Mouse (Mus musculus) ES-Bruce4 (cell line): ENCODE results near the gene Tlr4. TPM values are rescaled to one million over a fixed set of nuclear protein-coding genes. Genes with fewer than 3 reads are reported as not detected.

Experiments used
- H3K27ac ChIP-seq: 2 replicates; pipeline ENCODE4 v1.5.1; 2012; ENCODE audit warnings: low read length, inconsistent platforms; ENCODE audit not compliant: insufficient read depth
- H3K27me3 ChIP-seq: 2 replicates; pipeline ENCODE4 v1.6.1; 2012; ENCODE audit warnings: mild to moderate bottlenecking, low read length, inconsistent platforms; ENCODE audit not compliant: control insufficient read depth, poor library complexity, insufficient read depth, severe bottlenecking
- H3K36me3 ChIP-seq: 2 replicates; pipeline ENCODE4 v1.6.1; 2012; ENCODE audit warnings: inconsistent platforms, mild to moderate bottlenecking, low read length, moderate library complexity; ENCODE audit not compliant: control insufficient read depth, poor library complexity, insufficient read depth, severe bottlenecking
- H3K4me1 ChIP-seq: one replicate; pipeline ENCODE4 v1.8.1; 2011; ENCODE audit warnings: low read length; ENCODE audit not compliant: control insufficient read depth, insufficient read depth
- H3K4me3 ChIP-seq: 2 replicates; pipeline ENCODE4 v1.5.1; 2011; ENCODE audit warnings: low read depth, mild to moderate bottlenecking, low read length
- H3K9ac ChIP-seq: 2 replicates; pipeline ENCODE4 v1.6.1; 2012; ENCODE audit warnings: low read depth, mild to moderate bottlenecking, inconsistent platforms; ENCODE audit not compliant: poor library complexity, severe bottlenecking
- H3K9me3 ChIP-seq: replicated peaks from 2 replicates; pipeline ENCODE4 v1.6.1; 2012; ENCODE audit warnings: mild to moderate bottlenecking, low read length, inconsistent platforms; ENCODE audit not compliant: control insufficient read depth, poor library complexity, insufficient read depth, severe bottlenecking
- CTCF ChIP-seq: IDR thresholded peaks from one replicate; pipeline ENCODE4 v1.8.1; 2011; ENCODE audit warnings: low read depth, low read length
- EP300 ChIP-seq: IDR thresholded peaks from 2 replicates; pipeline ENCODE4 v1.6.1; 2011; ENCODE audit warnings: low read depth, low read length; ENCODE audit not compliant: insufficient read depth
- POLR2A ChIP-seq: IDR thresholded peaks from one replicate; pipeline ENCODE4 v1.8.1; 2011; ENCODE audit warnings: low read length; ENCODE audit not compliant: insufficient read depth
- polyA plus RNA-seq: library from polyadenylated mRNA; stranded (reverse); fragments of >200 nt; gene quantifications from 2 replicates; pipeline ENCODE4 v1.2.4, GENCODE M21; 2011; ENCODE audit warnings: low read depth; ENCODE audit not compliant: missing spikeins, insufficient read depth, insufficient read length

Tlr4 gene
- polyA plus RNA-seq, 1 experiment = 0.27 TPM

- no peak overlapping the region for H3K4me3 ChIP-seq
- H3K4me1 ChIP-seq = no peaks in the 10 kb centered on the region
- H3K36me3 ChIP-seq = no peaks in the 10 kb centered on the region
- no peaks in the 10 kb centered on the region for H3K27me3 ChIP-seq
- H3K9ac ChIP-seq = no peak overlapping the region
- no peak overlapping the region for H3K27ac ChIP-seq
- no peaks in the 10 kb centered on the region for H3K9me3 ChIP-seq
- TF ChIP-seq EP300 (no peak), CTCF (no peak), POLR2A (no peak)
Measured at GRCm38 (mm10) chr4:66856992-66857391, 29.6 kb downstream of the Tlr4 start.

GRCm38 (mm10) chr4:66869919-66870318 is 42.5 kb downstream of the Tlr4 start:
- Histone ChIP-seq H3K9ac (no peak overlapping the region), H3K9me3 (peaks cover 11% of the 10 kb centered on the region), H3K4me1 (no peaks in the 10 kb centered on the region), H3K27ac (no peak overlapping the region), H3K36me3 (no peaks in the 10 kb centered on the region), H3K27me3 (no peaks in the 10 kb centered on the region), H3K4me3 (no peak overlapping the region)
- TF ChIP-seq POLR2A = no peak
- TF ChIP-seq EP300 = no peak
- TF ChIP-seq CTCF = no peak

GRCm38 (mm10) chr4:66872026-66872425 is 44.6 kb downstream of the Tlr4 start:
- H3K4me3 ChIP-seq = no peak overlapping the region
- H3K27ac ChIP-seq = no peak overlapping the region
- no peak overlapping the region for H3K9ac ChIP-seq
- H3K36me3 ChIP-seq = no peaks in the 10 kb centered on the region
- H3K4me1 ChIP-seq = no peaks in the 10 kb centered on the region
- no peak for TF ChIP-seq EP300
- no peak for TF ChIP-seq POLR2A
- TF ChIP-seq CTCF = no peak
- H3K9me3 ChIP-seq = peaks cover 11% of the 10 kb centered on the region
- H3K27me3 ChIP-seq = no peaks in the 10 kb centered on the region

GRCm38 (mm10) chr4:66873342-66873741 is 46.0 kb downstream of the Tlr4 start:
- TF ChIP-seq EP300 (no peak), POLR2A (no peak), CTCF (no peak)
- peaks cover 11% of the 10 kb centered on the region for H3K9me3 ChIP-seq
- H3K27ac ChIP-seq = no peak overlapping the region
- no peaks in the 10 kb centered on the region for H3K27me3 ChIP-seq
- H3K9ac ChIP-seq = no peak overlapping the region
- no peaks in the 10 kb centered on the region for H3K4me1 ChIP-seq
- no peak overlapping the region for H3K4me3 ChIP-seq
- H3K36me3 ChIP-seq = no peaks in the 10 kb centered on the region

- H3K36me3 ChIP-seq = no peaks in the 10 kb centered on the region
- no peaks in the 10 kb centered on the region for H3K27me3 ChIP-seq
- no peak overlapping the region for H3K9ac ChIP-seq
- no peak overlapping the region for H3K4me3 ChIP-seq
- no peak for TF ChIP-seq CTCF
- no peak for TF ChIP-seq EP300
- H3K27ac ChIP-seq = no peak overlapping the region
- no peaks in the 10 kb centered on the region for H3K4me1 ChIP-seq
- H3K9me3 ChIP-seq = peaks cover 11% of the 10 kb centered on the region
Measured at GRCm38 (mm10) chr4:66875751-66876150, 48.4 kb downstream of the Tlr4 start.

GRCm38 (mm10) chr4:66877609-66878008 is 50.2 kb downstream of the Tlr4 start:
- Histone ChIP-seq H3K9ac (no peak overlapping the region), H3K9me3 (peaks cover 7% of the 10 kb centered on the region), H3K4me3 (no peak overlapping the region), H3K27ac (no peak overlapping the region), H3K4me1 (no peaks in the 10 kb centered on the region), H3K36me3 (no peaks in the 10 kb centered on the region), H3K27me3 (no peaks in the 10 kb centered on the region)
- TF ChIP-seq CTCF (no peak), EP300 (no peak), POLR2A (no peak)

- no peak overlapping the region for H3K9ac ChIP-seq
- no peak overlapping the region for H3K27ac ChIP-seq
- no peaks in the 10 kb centered on the region for H3K36me3 ChIP-seq
- no peaks in the 10 kb centered on the region for H3K4me1 ChIP-seq
- H3K9me3 ChIP-seq = no peaks in the 10 kb centered on the region
- H3K27me3 ChIP-seq = no peaks in the 10 kb centered on the region
- TF ChIP-seq CTCF (no peak), POLR2A (no peak), EP300 (no peak)
- no peak overlapping the region for H3K4me3 ChIP-seq
Measured at GRCm38 (mm10) chr4:66881496-66881895, 54.1 kb downstream of the Tlr4 start.
